Mouse (Mus musculus) bone marrow macrophage, adult 2 months (primary cell): ENCODE measurements around the gene Adamtsl4. TPM values are rescaled to one million over a fixed set of nuclear protein-coding genes. Genes with fewer than 3 reads are reported as not detected.
A peak's percentile ranks its signal among the peaks of the same experiment; 100 is the strongest.
"Not testable (repeated sequence)": the region's sequence is repeated elsewhere in the genome, so short reads cannot be mapped to it uniquely, and the experiment has no call there.

Source experiments
- H3K27ac ChIP-seq: 2 replicates; pipeline ENCODE4 v1.5.1; 2012; ENCODE audit warnings: low read depth, low read length; ENCODE audit not compliant: insufficient read depth
- H3K4me1 ChIP-seq: 2 replicates; pipeline ENCODE4 v1.6.1; 2012; ENCODE audit warnings: low read length; ENCODE audit not compliant: control insufficient read depth, insufficient read depth
- H3K4me3 ChIP-seq: 2 replicates; pipeline ENCODE4 v1.5.1; 2012; ENCODE audit warnings: mild to moderate bottlenecking, low read length, moderate library complexity; ENCODE audit not compliant: insufficient read depth
- CTCF ChIP-seq: IDR thresholded peaks from 2 replicates; pipeline ENCODE4 v1.5.1; 2012; ENCODE audit warnings: low read depth, mild to moderate bottlenecking, low read length, moderate library complexity
- POLR2A ChIP-seq: IDR thresholded peaks from 2 replicates; pipeline ENCODE4 v1.6.1; 2012; ENCODE audit warnings: mild to moderate bottlenecking, low read depth, low read length, borderline replicate concordance
- polyA plus RNA-seq: library from polyadenylated mRNA; stranded (reverse); fragments of >200 nt; gene quantifications from 2 replicates; pipeline ENCODE4 v1.2.4, GENCODE M21; 2012; ENCODE audit not compliant: missing spikeins, insufficient read depth, insufficient read length

Adamtsl4 gene
- polyA plus RNA-seq, 1 experiment: 2.4 TPM

- Histone ChIP-seq H3K4me1 (peaks cover 71% of the 10 kb centered on the region), H3K4me3 (no peak overlapping the region), H3K27ac (peak overlapping the region; percentile 99; the same call in 1 of the 2 replicates)
- no peak for TF ChIP-seq CTCF
- TF ChIP-seq POLR2A: no peak
Observed at GRCm38 (mm10) chr3:95671201-95671600, 16.5 kb downstream of the Adamtsl4 start.

GRCm38 (mm10) chr3:95670419-95670818 lies 17.3 kb downstream of the Adamtsl4 start:
- H3K4me3 ChIP-seq, H3K27ac ChIP-seq: not testable (repeated sequence)
- H3K4me1 ChIP-seq: peaks cover 71% of the 10 kb centered on the region

GRCm38 (mm10) chr3:95669309-95669665 lies 18.4 kb downstream of the Adamtsl4 start:
- TF ChIP-seq CTCF (no peak), POLR2A (0 out of 2 replicates have a peak, but pooled peaks have one; percentile 39)
- no peak overlapping the region for H3K4me3 ChIP-seq
- H3K27ac ChIP-seq: peak overlapping the region; percentile 90
- peaks cover 71% of the 10 kb centered on the region for H3K4me1 ChIP-seq

GRCm38 (mm10) chr3:95668589-95669308 lies 19.0 kb downstream of the Adamtsl4 start:
- TF ChIP-seq POLR2A: no peak
- peak overlapping the region; percentile 90 for H3K27ac ChIP-seq
- H3K4me3 ChIP-seq: peak overlapping the region; percentile 12
- peaks cover 77% of the 10 kb centered on the region for H3K4me1 ChIP-seq

- H3K4me3 ChIP-seq: peak overlapping the region; percentile 12; the same call in 1 of the 2 replicates
- TF ChIP-seq POLR2A (no peak), CTCF (no peak)
- H3K4me1 ChIP-seq: peaks cover 77% of the 10 kb centered on the region
- H3K27ac ChIP-seq: peak overlapping the region; percentile 90
Observed at GRCm38 (mm10) chr3:95668026-95668425, 19.7 kb downstream of the Adamtsl4 start.

DNA sequence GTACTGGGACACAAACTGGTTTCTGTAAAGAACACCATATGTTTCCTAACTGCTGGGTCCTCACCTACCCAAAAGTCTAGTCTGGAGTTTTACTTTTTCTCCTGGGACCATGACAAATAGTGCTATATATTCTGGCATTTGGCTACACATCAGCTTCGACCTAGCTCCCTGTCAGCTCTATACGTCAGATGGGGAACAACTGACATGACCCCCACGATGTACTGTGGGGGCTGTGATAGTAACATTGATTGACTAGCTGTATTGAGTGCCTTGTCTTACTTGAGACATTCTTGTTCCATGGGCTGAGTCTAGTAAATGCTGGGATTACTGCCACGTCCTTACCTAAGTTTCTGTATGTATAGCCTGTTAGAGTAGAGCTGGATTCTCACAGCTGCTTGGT lies 20.2 kb downstream of the Adamtsl4 start:
- Histone ChIP-seq H3K4me1 (peaks cover 76% of the 10 kb centered on the region), H3K27ac (peak overlapping the region; percentile 90), H3K4me3 (no peak overlapping the region)
- TF ChIP-seq POLR2A (no peak), CTCF (no peak)

- H3K4me3 ChIP-seq: no peak overlapping the region
- H3K27ac ChIP-seq: peak overlapping the region; percentile 24
- H3K4me1 ChIP-seq: peaks cover 64% of the 10 kb centered on the region
- TF ChIP-seq POLR2A (no peak), CTCF (no peak)
Observed at GRCm38 (mm10) chr3:95666124-95666844, 21.4 kb downstream of the Adamtsl4 start.

- Histone ChIP-seq H3K27ac (peak overlapping the region; percentile 44), H3K4me1 (peaks cover 59% of the 10 kb centered on the region), H3K4me3 (no peak overlapping the region)
- TF ChIP-seq POLR2A: no peak
- no peak for TF ChIP-seq CTCF
Observed at GRCm38 (mm10) chr3:95664940-95665352, 22.8 kb downstream of the Adamtsl4 start.

DNA sequence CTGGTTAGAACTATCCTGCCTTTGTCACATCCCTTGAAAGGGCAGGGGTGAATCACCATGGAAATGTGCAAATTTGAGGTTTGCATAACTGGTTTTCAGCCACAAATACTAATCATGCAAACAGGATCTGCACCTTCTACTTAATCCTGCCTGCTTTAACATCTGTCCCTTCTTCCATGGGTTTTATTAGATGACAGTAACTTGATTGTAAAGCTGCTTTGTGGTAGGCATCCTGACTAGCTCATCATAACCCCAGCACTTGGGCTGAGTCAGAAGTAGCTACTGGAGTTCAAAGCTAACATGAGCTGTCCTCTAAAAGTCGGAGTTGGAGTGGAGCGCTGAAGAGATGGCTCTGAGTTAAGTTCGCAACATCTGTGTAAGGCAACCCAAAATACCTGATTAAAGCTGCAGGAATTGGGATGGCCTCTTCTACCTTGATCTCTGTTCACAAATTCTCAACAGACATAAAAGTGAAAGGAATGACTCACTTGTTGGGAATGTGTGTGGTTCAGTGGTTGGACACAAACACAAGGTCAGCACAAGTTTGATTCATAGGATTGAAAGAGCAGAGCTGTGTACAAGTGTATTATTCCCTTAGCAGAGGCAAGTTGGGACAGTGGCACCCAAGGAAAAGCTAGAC lies 23.6 kb downstream of the Adamtsl4 start:
- TF ChIP-seq CTCF (no peak), POLR2A (no peak)
- peaks cover 52% of the 10 kb centered on the region for H3K4me1 ChIP-seq
- H3K4me3 ChIP-seq: peak overlapping the region; percentile 22; the same call in 1 of the 2 replicates
- peak overlapping the region; percentile 79 for H3K27ac ChIP-seq

DNA sequence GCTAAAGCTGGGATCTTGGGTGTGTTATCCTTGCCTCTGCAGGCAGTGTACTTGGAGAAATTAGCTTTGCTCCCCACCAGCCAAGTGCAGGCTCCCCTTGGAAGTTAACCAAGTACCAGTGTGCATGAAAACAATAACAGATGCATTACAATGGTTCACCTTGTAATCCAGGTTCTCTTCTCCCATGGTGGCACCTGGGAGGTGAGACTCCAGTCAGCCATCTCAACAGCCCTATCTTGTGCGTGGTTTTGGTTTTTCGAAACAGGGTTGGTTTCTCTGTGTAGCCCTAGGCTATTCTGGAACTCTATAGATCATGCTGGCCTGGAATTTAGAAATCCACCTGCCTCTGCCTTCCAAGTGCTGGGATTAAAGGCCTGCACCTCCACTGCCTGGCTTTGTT lies 24.2 kb downstream of the Adamtsl4 start:
- Histone ChIP-seq H3K4me3 (peak overlapping the region; percentile 22), H3K4me1 (peaks cover 48% of the 10 kb centered on the region), H3K27ac (peak overlapping the region; percentile 79)
- TF ChIP-seq CTCF (no peak), POLR2A (no peak)
